Mouse (Mus musculus) hematopoietic stem cell, adult 5-6 weeks (primary cell): ENCODE data around the gene Rsad2. TPM values are rescaled to one million over a fixed set of nuclear protein-coding genes. Genes with fewer than 3 reads are reported as not detected.
A peak's percentile ranks its signal among the peaks of the same experiment; 100 is the strongest.

Experiments used
- ATAC-seq, 2 experiments: fragments of 125-278 bp in 1 of 2; replicated peaks in 1 of 2; 2 replicates each; pipeline ENCODE4 v1.8.0; 2016 to 2017; ENCODE audit warnings: inconsistent platforms in 2 of 2, mild to moderate bottlenecking in 2 of 2, moderate number of reproducible peaks in 2 of 2, low read depth in 1 of 2, moderate TSS enrichment in 1 of 2; ENCODE audit not compliant: low FRiP score in 2 of 2, poor library complexity in 2 of 2, severe bottlenecking in 2 of 2, insufficient read depth in 1 of 2, low TSS enrichment in 1 of 2
- total RNA-seq: library from RNA; stranded (forward); fragments of 172-1452, 232-1000 nt; gene quantifications from 2 replicates; pipeline ENCODE4 v1.2.3, GENCODE M21; 2017

Gene Rsad2
- total RNA-seq, 1 experiment from 2014 or later, result 8.9 TPM

DNA sequence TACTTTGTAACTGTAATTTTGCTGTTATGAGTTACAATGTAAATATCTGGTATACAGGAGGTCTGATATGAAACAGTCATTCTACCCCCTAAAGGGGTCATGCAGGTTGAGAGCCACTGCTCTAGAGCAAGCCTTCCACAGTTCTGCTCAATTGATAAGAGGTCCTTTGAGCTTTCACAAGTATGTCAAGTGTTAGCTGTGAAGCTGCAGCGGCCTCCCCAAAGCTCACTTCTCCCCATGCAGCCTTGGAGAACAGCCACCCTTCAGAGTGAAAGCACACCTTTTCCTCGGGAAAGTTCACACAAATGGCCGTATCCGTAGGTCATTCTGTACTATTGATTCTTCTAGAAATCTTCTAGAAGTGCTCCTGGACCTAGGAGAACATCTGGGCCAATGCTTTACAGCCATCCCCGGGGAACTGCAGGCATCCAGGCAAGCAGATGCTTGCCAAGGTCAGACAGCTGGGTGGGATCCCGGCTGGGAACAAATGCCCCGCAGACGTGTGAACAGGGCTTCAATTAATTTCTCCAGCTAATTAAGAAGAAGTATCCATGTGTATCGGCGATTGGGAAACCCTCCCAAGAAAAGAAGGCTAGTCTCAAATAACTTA, 44.3 kb downstream of the Rsad2 start:
- ATAC-seq, result no peak

DNA sequence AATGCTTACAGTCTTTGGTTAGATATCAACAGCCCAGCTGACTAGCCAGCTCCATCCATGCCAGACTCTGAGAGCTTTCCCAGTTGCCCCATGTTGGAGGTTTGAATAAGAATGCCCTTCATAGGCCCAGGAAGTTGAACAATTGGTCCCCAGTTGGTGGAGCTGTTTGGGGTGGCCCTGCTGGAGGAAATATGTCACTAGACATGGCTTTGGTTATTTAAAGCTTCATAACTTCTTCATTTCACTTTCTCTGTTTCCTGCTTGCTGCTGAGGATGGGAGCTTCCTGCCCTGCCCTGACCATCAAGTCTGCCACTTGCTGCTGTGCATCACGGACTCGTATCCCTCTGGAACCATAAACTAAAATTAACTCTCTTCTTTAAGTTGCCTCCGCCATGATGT, 45.8 kb downstream of the Rsad2 start:
- ATAC-seq, result peak; percentile 24 to 31; a peak in 3 of 4 replicates

- no peak for ATAC-seq
Measured at GRCm38 (mm10) chr12:26408707-26409106, 47.5 kb downstream of the Rsad2 start.

DNA sequence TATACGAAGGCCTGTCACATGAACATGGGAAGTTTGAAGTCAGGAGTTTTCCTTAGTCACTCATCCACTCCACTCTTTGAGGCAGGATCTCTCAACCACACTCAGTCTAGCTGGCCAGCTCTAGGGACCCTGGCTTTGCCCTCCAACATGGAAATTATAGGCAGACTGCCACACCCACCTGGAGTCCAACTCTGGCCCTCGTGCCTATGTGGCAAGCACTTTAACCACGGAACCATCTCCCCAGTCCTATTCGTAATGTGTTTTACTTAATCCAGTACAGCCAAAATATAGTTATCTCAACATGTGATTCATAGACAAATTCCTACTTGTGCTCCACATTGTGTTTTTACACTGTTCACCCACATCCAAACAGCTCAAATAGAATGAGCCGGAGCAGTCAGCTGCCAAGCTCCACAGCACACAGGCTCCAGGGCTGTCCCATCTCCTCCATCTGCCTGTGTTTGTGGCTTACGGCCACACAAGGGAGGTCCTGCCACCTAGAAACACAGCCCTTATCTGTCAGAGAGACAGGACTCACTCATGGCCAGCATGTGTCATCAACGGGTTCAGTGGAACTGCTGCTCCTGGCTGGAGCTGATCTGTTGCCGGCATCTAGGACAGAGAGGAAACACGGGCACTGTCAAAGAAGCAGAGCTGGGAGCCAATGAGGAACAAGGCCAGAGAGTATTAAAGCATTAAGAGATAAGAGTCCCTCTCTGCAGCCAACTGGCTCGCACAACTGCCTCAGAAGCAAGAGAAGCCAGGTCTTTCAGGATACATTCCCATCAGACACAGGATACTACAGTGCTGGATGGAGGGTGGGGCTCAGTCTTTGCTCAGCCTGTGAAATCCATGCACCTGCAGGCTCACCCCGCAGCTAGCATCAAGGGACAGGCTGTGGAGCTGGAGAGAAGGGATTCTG, 51.2 kb downstream of the Rsad2 start:
- peak; percentile 12 to 34; a peak in 2 of 4 replicates for ATAC-seq

DNA sequence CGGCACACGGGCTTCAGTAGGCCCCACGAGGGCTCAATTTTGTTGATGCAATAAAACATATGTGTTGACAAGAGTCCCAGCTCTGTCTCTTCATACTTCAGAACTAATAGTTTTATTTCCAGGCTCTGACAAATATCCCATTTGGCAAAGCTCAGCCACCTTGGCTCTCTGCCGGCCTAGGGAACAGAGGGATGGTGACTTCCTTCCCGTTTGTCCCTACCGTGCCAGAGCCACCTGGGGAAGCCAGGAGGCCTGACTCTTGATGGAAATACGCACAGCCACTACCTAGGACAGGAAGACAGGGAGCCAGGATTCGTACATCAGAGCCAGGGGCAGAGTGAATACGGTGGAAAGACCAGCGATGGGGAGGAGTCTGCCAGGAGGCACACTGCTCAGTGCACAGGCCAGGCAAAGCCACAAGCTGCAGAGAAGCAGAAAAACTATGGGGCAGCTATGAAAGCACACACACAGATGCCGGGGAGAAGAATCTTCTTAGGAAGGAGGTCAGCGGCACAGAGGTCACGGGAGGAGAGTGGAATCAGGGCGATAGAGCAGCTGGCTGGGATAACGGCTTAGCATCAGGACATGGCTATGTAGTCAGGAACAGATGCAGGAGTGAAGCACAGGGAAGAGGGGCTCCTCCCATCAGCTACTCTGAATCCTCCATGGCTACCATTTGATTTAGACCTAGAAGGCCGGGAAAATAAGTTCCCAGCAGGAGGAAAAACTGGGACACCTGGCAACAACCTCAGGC, 52.7 kb downstream of the Rsad2 start:
- no peak for ATAC-seq

DNA sequence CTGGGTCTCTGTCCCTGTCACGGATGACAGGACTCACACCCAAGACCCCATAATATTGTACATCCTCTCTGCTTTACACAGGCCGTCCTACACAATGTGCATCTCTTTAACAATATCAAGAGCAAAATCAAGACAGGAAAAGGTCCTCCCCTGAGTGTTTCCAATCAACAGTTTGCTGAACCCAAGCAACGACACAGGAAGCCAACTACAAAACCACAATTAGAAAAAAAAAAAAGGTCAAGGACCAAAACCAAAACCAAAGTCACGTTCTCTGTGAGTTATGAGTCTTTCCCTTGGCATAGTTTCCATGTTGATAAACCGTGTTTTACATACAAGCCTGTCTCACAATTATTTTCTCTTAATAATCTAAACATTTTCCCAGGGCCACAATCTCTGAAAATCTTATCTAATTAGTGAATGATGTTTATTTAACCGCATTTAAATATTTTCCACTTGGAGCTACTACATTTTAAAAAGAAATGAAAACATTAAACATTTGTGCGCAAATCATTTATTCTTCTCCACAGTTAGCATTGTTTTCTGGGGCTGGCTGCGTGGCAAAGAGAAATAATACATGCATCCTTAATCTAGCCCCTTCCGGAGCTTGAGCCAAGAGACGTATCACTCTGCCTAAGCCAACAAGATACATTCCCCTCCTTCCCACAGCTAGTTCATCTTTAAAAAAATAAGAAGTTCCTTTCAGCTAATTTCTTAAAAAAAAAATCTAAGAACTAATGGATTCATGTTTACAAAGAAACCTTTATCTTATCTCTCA, 54.4 kb downstream of the Rsad2 start:
- peak; percentile 57 to 59 for ATAC-seq

- ATAC-seq, result no peak
Measured at GRCm38 (mm10) chr12:26401254-26401653, 55.0 kb downstream of the Rsad2 start.

DNA sequence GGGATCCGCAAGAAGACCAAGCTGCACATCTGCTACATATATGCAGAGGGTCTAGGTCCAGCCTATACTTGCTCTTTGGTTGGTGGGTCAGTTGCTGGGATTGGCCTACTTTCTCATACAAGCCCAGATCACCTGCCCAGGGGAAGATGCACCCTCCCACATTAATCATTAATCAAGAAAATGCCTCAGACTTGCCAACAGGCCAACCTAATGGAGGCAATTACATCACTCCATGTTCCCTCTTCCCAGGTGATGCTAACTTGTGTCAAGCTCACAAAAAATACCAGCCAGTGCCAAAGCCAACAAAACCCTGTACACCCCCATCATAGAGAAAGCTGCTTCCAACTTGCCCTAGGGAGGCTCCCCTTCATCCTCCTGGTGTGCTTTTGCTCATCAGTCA, 55.5 kb downstream of the Rsad2 start:
- ATAC-seq, result no peak

GRCm38 (mm10) chr12:26399391-26399790, 56.9 kb downstream of the Rsad2 start:
- no peak for ATAC-seq

- ATAC-seq, result peak; percentile 92 to 95
Measured at GRCm38 (mm10) chr12:26398597-26398996, 57.7 kb downstream of the Rsad2 start.

- no peak for ATAC-seq
Measured at GRCm38 (mm10) chr12:26394485-26395470, 61.5 kb downstream of the Rsad2 start.

- ATAC-seq, result no peak
Measured at GRCm38 (mm10) chr12:26393291-26393690, 63.0 kb downstream of the Rsad2 start.

Other genes starting within 250 kb of the Rsad2 start
- gene Rnf144a, start 41.2 kb downstream of the Rsad2 start, total RNA-seq, result 64.3 and 68.8 TPM in 2 replicates
- 15.5 and 20.9 TPM in 2 replicates for gene Cmpk2, start 12.8 kb upstream of the Rsad2 start, total RNA-seq